Mouse (Mus musculus) telencephalon, adult 2 months (tissue): ENCODE data around the gene Syndig1.

ENCODE experiments used
- DNase-seq: peaks from one replicate; pipeline ENCODE4 v3.0.0-alpha.2; 2011; ENCODE audit warnings: low read depth, low spot score

Gene Syndig1

GRCm38 (mm10) chr2:149980419-149980818 is 151.4 kb downstream of the Syndig1 start:
- no peak for DNase-seq

GRCm38 (mm10) chr2:149982466-149982865 is 153.5 kb downstream of the Syndig1 start:
- DNase-seq, result no peak

- DNase-seq, result no peak
Observed at GRCm38 (mm10) chr2:149983107-149983506, 154.1 kb downstream of the Syndig1 start.

GRCm38 (mm10) chr2:149987610-149988009 is 158.6 kb downstream of the Syndig1 start:
- peak; percentile 17 for DNase-seq

- no peak for DNase-seq
Observed at GRCm38 (mm10) chr2:149991506-149991905, 162.5 kb downstream of the Syndig1 start.

GRCm38 (mm10) chr2:149992921-149993320 is 163.9 kb downstream of the Syndig1 start:
- no peak for DNase-seq

GRCm38 (mm10) chr2:149996382-149996964 is 167.5 kb downstream of the Syndig1 start:
- no peak for DNase-seq

GRCm38 (mm10) chr2:149997657-149998056 is 168.6 kb downstream of the Syndig1 start:
- no peak for DNase-seq

- DNase-seq, result no peak
Observed at GRCm38 (mm10) chr2:149998373-149999108, 169.5 kb downstream of the Syndig1 start.

- no peak for DNase-seq
Observed at GRCm38 (mm10) chr2:150000564-150000963, 171.6 kb downstream of the Syndig1 start.

GRCm38 (mm10) chr2:150003499-150003898 is 174.5 kb downstream of the Syndig1 start:
- DNase-seq, result no peak

- DNase-seq, result no peak
Observed at GRCm38 (mm10) chr2:150012787-150013346, 183.9 kb downstream of the Syndig1 start.

- DNase-seq, result no peak
Observed at GRCm38 (mm10) chr2:150013785-150014184, 184.8 kb downstream of the Syndig1 start.

- no peak for DNase-seq
Observed at GRCm38 (mm10) chr2:150016303-150016702, 187.3 kb downstream of the Syndig1 start.

- DNase-seq, result no peak
Observed at GRCm38 (mm10) chr2:150020706-150021105, 191.7 kb downstream of the Syndig1 start.

- peak; percentile 11 for DNase-seq
Observed at GRCm38 (mm10) chr2:150023873-150024339, 194.9 kb downstream of the Syndig1 start.

GRCm38 (mm10) chr2:150043531-150043930 is 214.5 kb downstream of the Syndig1 start:
- DNase-seq, result no peak
